Mouse (Mus musculus): ENCODE measurements at regions not wholly inside any gene's neighbourhood (a gene's known extent, or its start where the extent isn't known, plus 50 kb on each side); places are given as distances from the start of the nearest gene placed in this dataset.

DNA sequence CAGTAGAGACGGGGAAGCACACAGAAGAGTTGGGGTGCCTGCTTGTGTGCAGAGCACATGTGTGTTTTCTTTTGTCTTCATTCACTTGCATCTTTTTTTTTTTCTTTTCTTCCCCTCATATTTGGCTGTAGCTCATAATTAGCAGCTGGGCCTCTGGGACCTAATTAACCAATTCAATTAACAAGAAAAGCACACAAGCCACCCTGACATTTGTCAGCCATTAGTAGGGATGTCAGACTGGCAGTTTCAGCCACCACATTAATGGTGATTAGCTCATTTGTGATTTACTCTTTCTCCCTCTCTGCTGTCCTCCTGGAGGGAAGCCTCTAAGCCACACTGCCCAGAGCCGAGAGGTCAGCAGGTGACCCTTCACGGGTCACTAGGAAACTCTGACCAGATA is 96.7 kb upstream of the Habp2 start:
- DNase-seq, result no peak

DNA sequence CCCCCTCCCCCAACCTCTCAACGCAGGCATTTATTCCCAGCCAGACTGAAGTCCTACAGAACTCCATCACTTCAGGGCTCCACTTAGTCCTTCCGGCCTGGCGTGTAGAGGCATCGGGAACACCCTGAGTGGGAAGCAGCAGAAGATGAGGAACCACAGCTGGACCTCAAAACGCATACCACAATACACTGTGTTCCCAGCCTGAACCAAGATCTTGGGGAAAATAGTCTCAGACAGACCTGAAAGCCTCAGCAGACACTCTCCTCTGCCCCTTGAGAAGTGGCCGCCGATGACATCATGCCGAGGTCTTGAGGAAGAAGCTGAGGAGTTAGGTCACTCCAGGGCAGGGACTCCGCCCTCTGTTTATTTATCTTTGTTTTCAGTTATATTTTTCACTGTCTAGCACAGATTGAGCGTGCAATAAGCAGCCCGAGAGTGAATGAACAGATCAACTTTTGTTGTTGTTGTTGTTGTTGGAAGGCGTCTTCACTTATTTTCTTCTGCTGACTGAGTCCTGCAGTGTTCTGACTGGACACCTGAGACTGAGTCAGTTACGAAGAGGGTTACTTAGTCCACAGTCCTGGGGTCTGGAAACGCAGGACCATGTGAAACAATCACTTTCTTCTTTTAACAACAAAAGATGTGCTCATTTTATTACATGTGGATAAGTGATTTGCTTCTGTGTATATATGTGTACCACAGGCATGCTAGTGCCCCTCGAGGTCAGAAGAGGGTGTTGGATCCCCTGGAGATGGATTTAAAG is 88.3 kb upstream of the Habp2 start:
- no peak for DNase-seq

DNA sequence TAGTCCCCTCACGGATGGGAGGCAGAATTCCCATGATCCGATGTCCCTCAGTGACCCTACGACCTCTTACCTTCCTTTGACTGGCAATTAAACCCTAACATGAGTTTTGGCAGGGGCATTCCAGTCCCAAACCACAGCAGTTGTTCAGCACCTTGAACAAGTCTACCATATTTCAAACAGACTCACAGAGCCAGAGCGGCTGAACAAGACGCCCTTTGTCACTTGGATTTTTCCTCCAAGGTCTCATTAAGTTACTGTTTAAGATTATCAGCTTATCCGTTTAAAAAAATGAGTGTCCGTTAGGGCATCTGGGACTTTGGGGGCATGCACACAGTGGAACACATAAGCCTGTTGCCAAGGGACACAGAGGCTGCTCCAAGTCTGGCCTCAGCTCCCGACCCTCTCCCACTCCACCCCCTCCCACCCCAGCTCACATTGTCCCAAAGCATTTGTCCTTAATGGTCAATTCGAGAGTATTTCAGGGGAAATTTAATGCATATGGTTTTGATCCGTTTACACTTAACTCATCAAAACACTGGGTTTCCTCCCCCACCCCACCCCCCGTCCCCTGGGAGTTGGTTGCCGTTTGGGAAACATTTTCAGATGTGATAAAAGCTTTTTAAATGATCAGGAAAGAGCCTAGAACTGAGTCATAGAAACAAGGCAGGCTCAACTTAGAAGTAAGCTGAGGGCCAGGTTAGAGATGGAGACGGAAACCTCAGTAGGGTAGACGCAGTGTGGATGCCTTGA is 87.4 kb upstream of the Habp2 start:
- no peak for DNase-seq

DNA sequence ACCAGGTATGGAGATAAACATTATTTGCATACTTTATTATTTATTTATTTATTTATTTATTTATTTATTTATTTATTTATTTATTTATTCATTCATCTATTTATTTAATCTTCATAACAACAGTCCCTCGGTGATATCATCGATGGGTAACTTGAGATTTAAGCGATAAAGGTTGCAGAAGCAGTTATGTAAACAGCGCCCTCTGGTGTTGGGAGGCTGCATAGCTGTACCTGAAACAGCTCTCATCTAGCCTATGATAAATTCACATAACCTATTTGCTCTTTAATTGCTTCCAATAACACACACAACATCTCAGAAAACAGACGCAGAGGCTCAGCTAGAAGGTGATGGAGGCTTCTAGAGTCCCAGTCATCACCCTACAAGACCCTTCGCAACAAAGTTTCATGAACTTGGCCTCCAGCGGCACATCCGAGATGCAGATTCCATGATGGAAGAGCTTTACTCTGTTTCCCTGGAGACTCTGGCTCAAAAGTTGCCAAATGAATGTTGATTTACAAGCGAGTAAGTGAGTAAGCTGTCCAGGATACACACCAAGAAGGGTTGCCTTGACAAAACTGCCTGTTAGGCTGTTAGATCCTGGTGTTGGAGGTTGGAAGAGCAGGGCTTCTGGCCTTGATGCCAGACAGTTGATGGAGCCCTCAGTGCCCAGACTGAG is 85.8 kb upstream of the Habp2 start:
- DNase-seq, result no peak

DNA sequence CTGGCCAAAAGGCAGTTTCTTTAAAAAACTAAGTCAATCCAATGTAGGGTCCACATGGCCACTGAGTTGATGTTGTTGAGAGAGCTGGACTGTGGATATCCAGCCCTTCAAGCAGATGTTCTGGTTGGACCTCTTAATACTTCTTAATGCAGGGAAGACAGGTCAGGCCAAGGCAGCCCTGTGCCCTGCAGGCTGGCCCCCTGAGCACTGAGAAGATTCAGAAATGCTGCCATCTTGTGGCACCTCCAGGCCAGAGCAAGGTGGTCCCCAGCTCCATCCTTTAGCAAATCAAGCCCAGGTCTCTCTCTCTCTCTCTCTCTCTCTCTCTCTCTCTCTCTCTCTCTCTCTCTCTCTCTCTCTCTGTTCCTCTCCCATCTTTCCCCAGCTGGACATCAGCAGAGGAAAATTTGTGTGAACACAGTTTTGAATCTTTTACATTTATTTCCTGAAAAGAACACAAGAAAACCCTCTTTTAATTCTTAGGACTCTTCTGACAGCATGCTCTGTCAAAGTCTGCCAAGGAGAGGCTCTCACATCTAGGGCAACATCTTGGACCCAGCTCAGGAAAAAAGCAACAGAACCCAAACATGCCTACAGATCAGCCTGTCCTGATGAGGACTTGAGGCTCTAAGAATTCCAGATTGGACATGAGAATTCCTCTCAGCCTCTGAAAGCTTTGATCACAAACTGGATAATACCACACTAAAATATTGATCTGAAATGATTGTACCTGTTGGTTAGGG is 85.0 kb upstream of the Habp2 start:
- peak; percentile 48 to 61 for DNase-seq

DNA sequence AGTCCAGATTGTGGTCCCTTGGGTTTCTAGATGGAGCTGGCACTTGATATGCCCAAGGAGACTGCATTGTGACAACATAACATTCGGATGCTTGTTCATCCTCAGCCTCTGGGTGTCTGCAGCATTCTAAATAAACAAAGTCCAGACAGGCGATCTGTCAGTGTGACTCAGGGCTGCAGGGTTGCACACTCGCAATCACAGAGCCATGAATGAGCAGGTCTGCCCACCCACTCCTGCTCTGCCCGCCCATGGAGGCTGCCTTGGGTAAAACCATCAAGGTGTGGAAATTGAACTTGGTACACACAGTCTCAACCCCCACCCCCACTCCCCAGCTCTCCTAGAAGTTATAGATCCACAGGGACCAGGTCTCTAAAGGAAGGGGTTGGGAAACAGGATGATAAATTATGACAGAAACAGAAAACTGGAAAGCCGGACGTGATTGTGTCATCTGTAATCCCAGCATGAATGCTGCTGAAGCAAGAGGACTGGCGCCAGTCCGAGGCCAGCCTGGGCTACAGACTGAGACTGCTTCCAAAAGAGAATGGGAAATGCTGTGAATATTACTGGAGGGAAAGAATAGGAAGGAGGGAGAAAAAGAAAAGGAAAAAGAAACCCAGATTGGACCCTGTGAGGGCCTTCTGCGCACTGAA is 84.3 kb upstream of the Habp2 start:
- no peak for DNase-seq

DNA sequence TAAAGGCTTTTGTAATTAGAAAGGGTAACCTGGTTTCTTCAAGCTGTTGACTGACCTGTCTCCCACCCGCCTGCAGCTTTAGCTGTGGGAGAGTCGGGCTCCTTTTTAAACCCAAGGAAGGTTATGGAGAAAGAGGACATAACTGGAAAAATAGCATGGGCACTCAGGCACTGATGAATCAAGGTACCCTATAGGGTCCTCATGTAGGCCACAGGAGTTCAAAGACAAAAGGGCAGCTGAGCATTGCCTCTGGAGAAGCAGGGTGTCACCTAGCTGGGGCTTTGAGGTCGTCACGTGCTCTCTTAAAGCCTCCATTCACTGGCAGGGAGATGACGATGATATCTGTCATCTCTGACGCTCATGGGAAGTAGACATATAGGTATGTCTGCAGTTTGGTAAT is 68.4 kb upstream of the Habp2 start:
- DNase-seq, result no peak

DNA sequence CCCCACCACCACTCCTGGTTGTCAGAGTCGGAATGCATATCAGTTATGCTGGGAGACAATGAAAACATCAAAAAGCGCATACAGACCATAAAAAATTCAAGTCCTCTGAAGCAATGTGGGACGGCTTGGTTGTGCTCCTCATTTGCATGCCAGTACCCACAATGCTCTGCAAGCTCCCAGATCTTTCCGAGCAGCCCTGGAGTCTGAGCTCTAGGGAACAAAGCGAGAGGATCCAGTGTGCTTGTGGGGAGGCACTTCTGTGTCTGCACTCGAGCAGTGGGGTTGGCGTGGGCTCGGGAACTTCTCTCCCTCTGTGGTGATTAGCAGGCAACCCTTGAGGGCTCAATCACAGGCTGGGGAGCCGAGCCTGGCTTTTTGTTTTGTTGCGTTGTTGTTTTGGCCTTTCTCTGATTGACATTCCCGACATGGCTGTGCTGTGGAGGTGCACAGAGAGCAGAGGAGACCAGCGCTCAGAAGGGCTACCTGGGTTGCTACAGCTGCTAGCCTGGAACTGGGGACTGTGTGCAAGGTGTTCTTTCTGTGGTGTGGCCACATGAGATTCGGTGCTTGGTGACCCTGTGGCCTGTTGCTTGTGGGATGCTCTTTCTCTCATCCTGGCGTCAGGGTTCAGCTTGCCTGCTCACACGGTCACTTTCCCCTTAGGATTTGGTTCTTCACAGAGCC is 66.1 kb upstream of the Habp2 start:
- no peak for DNase-seq

DNA sequence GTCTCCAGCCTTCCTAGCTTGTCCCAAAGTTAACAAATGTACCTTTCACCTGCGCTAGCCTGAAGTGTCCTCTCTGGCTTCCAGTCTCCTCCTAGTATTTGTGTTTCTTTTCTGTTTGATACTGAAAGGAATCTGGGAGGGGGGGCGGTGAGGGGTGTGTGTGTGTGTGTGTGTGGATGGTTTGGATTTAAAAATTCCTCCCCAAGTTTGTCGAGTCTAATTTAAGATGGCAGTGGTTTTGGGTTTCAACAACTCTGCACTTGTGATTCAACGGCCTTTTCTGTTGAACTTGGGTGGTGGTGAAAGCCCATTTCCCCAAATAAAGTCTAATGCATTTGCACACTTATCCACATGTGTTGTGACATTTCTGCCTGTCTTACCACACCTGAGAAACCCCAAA is 64.4 kb upstream of the Habp2 start:
- no peak for DNase-seq

DNA sequence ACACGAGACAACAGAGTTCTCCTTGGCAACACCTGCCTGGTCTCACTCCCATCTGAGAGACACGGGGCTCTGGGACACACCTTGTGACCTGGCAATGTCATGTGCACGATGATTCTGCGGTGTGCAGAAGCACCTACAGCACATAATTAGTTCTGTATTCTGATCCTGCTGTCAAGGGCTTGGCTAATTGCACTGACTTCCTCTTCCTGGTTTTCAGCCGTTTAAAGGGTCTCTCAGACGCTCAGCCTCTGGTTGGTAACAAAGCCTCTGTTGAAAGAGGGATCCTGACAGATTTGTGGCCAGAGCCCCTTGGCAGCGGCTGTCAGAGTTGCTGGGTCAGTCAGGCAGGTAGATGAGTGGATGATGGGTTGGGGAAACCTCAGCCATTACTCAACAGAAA is 61.9 kb upstream of the Habp2 start:
- no peak for DNase-seq

DNA sequence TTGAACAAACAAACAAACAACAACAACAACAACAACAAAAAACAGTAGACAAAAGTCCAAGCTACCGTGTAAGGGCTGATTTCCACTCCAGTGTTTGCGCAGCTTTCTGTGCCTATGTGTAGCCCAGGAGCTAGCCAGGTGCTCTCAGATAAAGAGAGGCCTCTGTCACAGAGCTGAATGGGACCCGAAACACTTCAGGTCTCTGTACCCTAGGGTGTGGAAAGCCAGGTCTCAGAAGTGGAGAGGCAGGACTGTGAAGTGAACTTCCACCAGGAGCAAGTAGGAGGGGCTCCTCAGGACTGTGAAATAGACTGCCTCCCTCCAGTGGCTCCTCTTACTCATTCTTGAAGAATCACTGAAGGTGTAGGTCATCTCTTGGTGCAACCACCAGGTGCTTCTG is 61.4 kb upstream of the Habp2 start:
- DNase-seq, result no peak

DNA sequence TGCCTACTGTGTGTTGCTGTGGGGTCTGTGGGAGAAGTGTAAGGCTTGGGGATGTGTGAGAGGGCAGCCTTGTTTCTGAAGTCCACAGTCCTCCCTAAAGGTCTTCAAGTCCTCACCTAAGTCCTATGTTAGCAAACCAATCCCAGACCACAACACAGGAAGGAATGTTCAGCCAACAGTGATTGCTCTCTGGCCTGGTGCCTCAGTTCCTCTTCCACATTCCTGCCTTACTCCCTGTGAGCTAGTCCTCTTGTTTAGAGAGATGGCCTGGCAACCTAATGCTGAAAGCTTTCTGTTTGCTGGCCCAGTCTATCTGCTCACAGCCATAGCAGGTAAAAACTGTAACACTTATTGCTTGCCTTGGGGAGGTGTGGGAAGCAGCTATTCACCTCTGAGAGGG is 58.4 kb upstream of the Habp2 start:
- no peak for DNase-seq

DNA sequence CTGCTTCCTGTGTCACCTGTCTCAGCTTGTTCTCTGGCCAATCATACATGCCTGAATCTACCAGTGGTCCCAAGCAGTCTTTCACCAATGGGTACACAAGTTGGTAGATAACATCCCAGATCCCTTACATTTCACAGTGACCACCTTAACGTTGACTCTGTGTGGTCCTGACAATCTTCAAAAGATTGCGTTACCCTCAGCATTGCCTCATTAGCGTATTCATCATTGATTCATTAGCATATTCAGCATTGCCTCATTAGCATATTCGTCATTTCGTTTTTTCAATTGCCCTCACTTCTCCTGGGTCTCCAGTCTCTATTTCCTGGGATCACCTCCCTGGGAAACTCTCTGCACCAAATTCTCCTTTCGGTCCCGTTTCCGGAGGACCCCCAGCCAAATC is 55.5 kb upstream of the Habp2 start:
- no peak for DNase-seq

DNA sequence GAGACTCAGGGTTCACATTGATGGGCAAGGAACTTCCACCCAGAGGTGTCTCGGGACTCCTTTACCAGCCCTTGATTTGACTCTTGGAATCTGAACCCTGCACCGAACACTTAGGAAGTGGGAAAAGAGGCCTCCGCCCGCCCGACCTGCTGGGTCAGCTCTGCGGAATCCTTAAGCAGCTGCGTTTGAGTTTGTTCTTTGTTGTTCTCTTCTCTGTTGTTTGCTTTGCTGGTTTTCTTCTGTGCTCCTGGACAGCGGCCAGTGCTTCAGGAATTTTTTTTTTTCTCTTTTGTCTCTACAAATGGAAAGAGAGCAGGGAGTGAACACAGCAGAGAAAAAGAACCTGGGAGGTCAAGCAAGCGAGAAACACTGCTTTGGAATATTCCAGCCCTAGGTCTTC is 55.1 kb upstream of the Habp2 start:
- DNase-seq, result no peak

DNA sequence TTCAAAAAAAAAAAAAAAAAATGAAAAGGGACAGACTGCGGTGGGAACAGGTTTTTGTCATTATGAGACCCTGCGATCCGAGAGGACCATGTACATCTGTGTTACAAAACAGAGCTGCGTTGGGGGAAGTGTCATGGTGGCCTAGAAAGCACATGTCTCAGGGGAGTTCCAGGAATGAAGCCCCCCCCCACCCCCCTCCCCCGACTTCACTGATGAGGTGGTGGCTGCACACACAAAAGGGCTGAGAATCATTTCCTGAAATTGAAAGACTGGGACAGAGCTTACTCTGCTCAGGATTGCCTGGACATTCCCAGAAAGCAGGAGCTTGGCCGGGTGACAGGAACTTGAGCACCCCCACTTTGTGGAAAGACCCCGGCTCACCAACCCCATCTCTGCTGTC is 54.7 kb upstream of the Habp2 start:
- DNase-seq, result no peak

DNA sequence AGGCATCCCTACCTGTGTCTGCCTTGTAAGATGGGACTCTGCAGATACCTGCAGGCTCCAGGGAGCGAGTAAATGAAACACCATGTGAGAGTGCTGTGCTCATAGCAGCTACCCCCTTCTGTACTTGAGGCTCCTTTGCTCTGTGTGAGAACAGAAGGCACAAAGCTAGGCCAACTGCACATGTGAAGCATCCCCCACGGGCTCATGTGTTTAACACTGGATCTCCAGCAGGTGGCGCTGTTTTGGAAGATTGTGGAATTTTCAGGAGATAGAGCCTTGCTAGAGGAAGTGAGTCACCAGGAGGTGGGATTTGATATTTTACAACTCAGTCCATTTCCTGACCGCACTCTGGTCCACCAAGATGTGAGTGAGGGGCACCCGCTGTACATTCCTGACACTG is 54.0 kb upstream of the Habp2 start:
- DNase-seq, result no peak

DNA sequence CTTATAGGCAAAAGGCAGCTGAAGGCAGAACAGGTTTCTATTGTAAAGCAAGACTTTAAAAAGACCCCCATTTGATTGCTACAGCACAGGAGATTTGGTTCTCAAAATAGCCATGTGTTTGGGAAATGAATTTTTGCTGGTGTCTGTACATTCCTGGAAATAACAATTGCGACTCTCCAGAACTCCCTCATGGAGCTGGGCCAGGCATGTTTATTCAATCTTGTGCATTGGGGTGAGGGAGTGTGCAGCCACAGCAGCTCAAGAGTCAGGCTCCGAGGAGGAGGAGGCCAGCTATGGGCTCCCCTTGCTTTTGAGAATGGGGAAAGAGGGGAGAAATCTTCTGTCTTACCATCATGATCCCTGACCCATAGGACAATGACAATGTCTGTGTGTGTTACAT is 51.9 kb upstream of the Habp2 start:
- no peak for DNase-seq
